Mouse (Mus musculus): ENCODE data around the gene Trib2. TPM values are rescaled to one million over a fixed set of nuclear protein-coding genes. Genes with fewer than 3 reads are reported as not detected.

Gene Trib2
- total RNA-seq (2023; ENCODE audit: inconsistent age), result 104 to 153 TPM (median 125 TPM) in 4 replicates

GRCm38 (mm10) chr12:15816740-15817178, at the start of gene Trib2:
Trib2 (minus strand) TSS chr12:15816922.

Data from B cell, adult (primary cell).